8 mouse cellular contexts compared by ENCODE assay signal in the genomic region with DNA sequence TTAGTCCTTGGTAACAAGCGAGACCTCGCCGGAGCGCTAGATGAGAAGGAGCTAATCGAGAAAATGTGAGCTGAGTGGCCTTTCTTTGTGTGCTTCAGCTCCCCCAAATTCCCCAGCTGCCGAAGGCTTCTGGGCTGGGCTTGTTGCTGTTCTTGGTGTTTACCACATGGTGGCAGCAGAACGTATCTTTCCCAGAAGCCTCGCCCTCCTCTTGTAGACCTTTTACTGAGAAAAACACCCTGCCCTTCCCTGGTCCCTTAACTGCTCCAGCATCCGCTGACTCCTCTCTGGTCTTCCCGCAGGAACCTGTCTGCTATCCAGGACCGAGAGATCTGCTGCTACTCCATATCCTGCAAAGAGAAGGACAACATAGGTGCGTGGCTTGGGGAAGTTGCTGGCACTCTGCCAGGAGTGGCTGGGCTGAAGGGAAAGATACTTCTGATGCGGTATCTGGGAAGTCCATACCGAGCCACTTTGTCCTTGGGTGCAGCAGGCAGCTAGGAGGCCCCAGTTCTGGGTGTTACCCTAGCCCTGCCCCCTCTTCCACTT. TPM values are rescaled to one million over a fixed set of nuclear protein-coding genes. Genes with fewer than 3 reads are reported as not detected.
A peak's percentile ranks its signal among the peaks of the same experiment; 100 is the strongest.
DNase-seq lines count a peak whose midpoint lies in the region; ATAC-seq lines count a peak whose summit lies in the region.

No protein-coding gene starts in this region.

- H3K4me3 ChIP-seq in hindbrain, embryonic 15.5 days = 0 out of 2 replicates have a peak overlapping the region, but pooled peaks have one; percentile 9

- H3K27ac ChIP-seq in hindbrain, embryonic 15.5 days (replicated peaks) = peak overlapping the region; percentile 89

- peak; percentile 47 for ATAC-seq in hindbrain, embryonic 15.5 days (ENCODE audit: low FRiP score, low read depth)

- peaks cover 20% of the 10 kb centered on the region for H3K36me3 ChIP-seq in hindbrain, embryonic 15.5 days

- H3K9me3 ChIP-seq in hindbrain, embryonic 15.5 days = no peaks in the 10 kb centered on the region

- peak overlapping the region; percentile 39 for H3K4me2 ChIP-seq in hindbrain, embryonic 15.5 days

- no peaks in the 10 kb centered on the region for H3K27me3 ChIP-seq in hindbrain, embryonic 15.5 days

- H3K9ac ChIP-seq in hindbrain, embryonic 15.5 days = peak overlapping the region; percentile 26; the same call in 1 of the 2 replicates

- peak; percentile 93 for DNase-seq in ZHBTc4 (ENCODE audit: low read depth, low spot score)
- peak; percentile 74 to 80 for DNase-seq in cerebellum, postnatal 36 days
- peak; percentile 83 to 90 for DNase-seq in frontal cortex, postnatal 36 days (ENCODE audit: low spot score in 2 of 2)
- DNase-seq in layer of hippocampus, postnatal 36 days = peak; percentile 79 to 81
- peak; percentile 73 for DNase-seq in lung, postnatal 14 days
- DNase-seq in retina, embryonic 14.5 days (ENCODE audit: low spot score) = peak; percentile 94
- peak; percentile 75 for DNase-seq in urinary bladder, postnatal 14 days (ENCODE audit: low spot score)

- peaks cover 44% of the 10 kb centered on the region for H3K4me1 ChIP-seq in hindbrain, embryonic 15.5 days (replicated peaks)

- WGBS in hindbrain, embryonic 15.5 days = 2% methylated on average over 14 of the region's 14 CpGs

RNA-seq across cellular contexts. Expression of gene Arl8a, which starts 7.9 kb away (rescaled TPM):
- 343 and 418 TPM in 2 replicates for polyA plus RNA-seq in hindbrain, embryonic 15.5 days (2015; fragmentation: Nextera tagmentation; extraction: Ambion mirVana)
- 100 to 1,000 TPM; 251 to 253 TPM for total RNA-seq in layer of hippocampus, postnatal 36 days (2021)

RNA-seq across cellular contexts. Expression of gene Gpr37l1, which starts 13.0 kb away (rescaled TPM):
- polyA plus RNA-seq in hindbrain, embryonic 15.5 days (2015; fragmentation: Nextera tagmentation; extraction: Ambion mirVana) = 1.4 and 2.5 TPM in 2 replicates
- total RNA-seq in layer of hippocampus, postnatal 36 days (2021) = 100 to 1,000 TPM; 188 to 199 TPM

RNA-seq across cellular contexts. Expression of gene Ptpn7, which starts 22.0 kb away (rescaled TPM):
- polyA plus RNA-seq in hindbrain, embryonic 15.5 days (2015; fragmentation: Nextera tagmentation; extraction: Ambion mirVana) = 0.29 and 0.45 TPM in 2 replicates
- not detected for total RNA-seq in layer of hippocampus, postnatal 36 days (2021)

RNA-seq across cellular contexts. Expression of gene Lgr6, which starts 49.4 kb away (rescaled TPM):
- 1.2 and 1.4 TPM in 2 replicates for polyA plus RNA-seq in hindbrain, embryonic 15.5 days (2015; fragmentation: Nextera tagmentation; extraction: Ambion mirVana)
- 1 to 10 TPM; 1.7 to 1.8 TPM for total RNA-seq in layer of hippocampus, postnatal 36 days (2021)

Comparison
In these comparisons a context has a peak if more than half of its experiments do, and no peak if none do; other contexts are left out.
1. Peak in every context shown above with its lines: DNase-seq, ATAC-seq, H3K4me3 ChIP-seq and H3K27ac ChIP-seq.